Mouse (Mus musculus) intestine, embryonic 16.5 days (tissue): ENCODE data around the gene Pofut1. TPM values are rescaled to one million over a fixed set of nuclear protein-coding genes. Genes with fewer than 3 reads are reported as not detected.
A peak's percentile ranks its signal among the peaks of the same experiment; 100 is the strongest.
"Not testable (repeated sequence)": the region's sequence is repeated elsewhere in the genome, so short reads cannot be mapped to it uniquely, and the experiment has no call there.

ENCODE experiments used
- ATAC-seq: fragments of 200-750 bp; cut with Nextera tagmentation; 2 replicates; pipeline ENCODE4 v1.8.0; 2017; ENCODE audit warnings: moderate TSS enrichment, moderate library complexity
- H3K27ac ChIP-seq: fragments of 300-500 bp; sonication (generic); 2 replicates; pipeline ENCODE4 v1.5.1; 2014; ENCODE audit warnings: mild to moderate bottlenecking, low read length
- H3K27me3 ChIP-seq: fragments of 300-500 bp; sonication (generic); replicated peaks from 2 replicates; pipeline ENCODE4 v1.6.1; 2014; ENCODE audit warnings: low read length, control low read depth, mixed read lengths; ENCODE audit not compliant: control insufficient read depth, insufficient read depth
- H3K36me3 ChIP-seq: fragments of 300-500 bp; sonication (generic); 2 replicates; pipeline ENCODE4 v1.6.1; 2014; ENCODE audit warnings: low read length, control low read depth; ENCODE audit not compliant: control insufficient read depth, insufficient read depth
- H3K4me1 ChIP-seq: fragments of 300-500 bp; sonication (generic); 2 replicates; pipeline ENCODE4 v1.6.1; 2014; ENCODE audit warnings: low read length, control low read depth, mixed read lengths; ENCODE audit not compliant: control insufficient read depth, insufficient read depth
- H3K4me2 ChIP-seq: fragments of 300-500 bp; sonication (generic); 2 replicates; pipeline ENCODE4 v1.6.1; 2014; ENCODE audit warnings: low read depth, low read length, control low read depth
- H3K4me3 ChIP-seq: fragments of 300-500 bp; sonication (generic); 2 replicates; pipeline ENCODE4 v1.5.1; 2014; ENCODE audit warnings: mild to moderate bottlenecking, low read length
- H3K9ac ChIP-seq: fragments of 300-500 bp; sonication (generic); 2 replicates; pipeline ENCODE4 v1.6.1; 2014; ENCODE audit warnings: low read depth, low read length
- H3K9me3 ChIP-seq: fragments of 300-500 bp; sonication (generic); 2 replicates; pipeline ENCODE4 v1.6.1; 2016; ENCODE audit warnings: low read length, control low read depth; ENCODE audit not compliant: control insufficient read depth
- WGBS: fragments of 180-500 bp; shearing (Covaris S2); extraction: QIAGEN DNeasy Blood & Tissue Kit; methylation state at CpG from one replicate; pipeline ENCODE4 v1.1.7; 2014; 5-methylcytosine and 5-hydroxymethylcytosine counted together
- polyA plus RNA-seq: library from polyadenylated mRNA; unstranded; fragments of >200 nt; fragmentation: Nextera tagmentation; extraction: Ambion mirVana; gene quantifications from 2 replicates; pipeline ENCODE4 v1.2.1, GENCODE M21; 2015

The Pofut1 gene
- polyA plus RNA-seq, 1 experiment from 2014 or later, result 13.3 TPM

GRCm38 (mm10) chr2:153249751-153250150 lies 8.4 kb downstream of the Pofut1 start:
- Histone ChIP-seq H3K27ac (peak overlapping the region; percentile 97), H3K9me3 (no peaks in the 10 kb centered on the region), H3K4me3 (no peak overlapping the region), H3K36me3 (no peaks in the 10 kb centered on the region; the same call in 1 of the 2 replicates), H3K27me3 (no peaks in the 10 kb centered on the region), H3K4me2 (no peak overlapping the region), H3K9ac (peak overlapping the region; percentile 50; the same call in 1 of the 2 replicates), H3K4me1 (0 out of 2 replicates have a peak, but pooled peaks cover 4% of the 10 kb centered on the region)
- peak; percentile 98 for ATAC-seq
- WGBS, result 56% methylated on average over 5 of the region's 5 CpGs

GRCm38 (mm10) chr2:153256604-153257003 lies 15.3 kb downstream of the Pofut1 start:
- no peak for ATAC-seq
- Histone ChIP-seq H3K36me3 (peaks cover 6% of the 10 kb centered on the region), H3K27me3 (no peaks in the 10 kb centered on the region), H3K27ac (peak overlapping the region; percentile 79; the same call in 1 of the 2 replicates), H3K9ac (no peak overlapping the region), H3K4me3 (no peak overlapping the region), H3K9me3 (no peaks in the 10 kb centered on the region), H3K4me1 (peaks cover 2% of the 10 kb centered on the region), H3K4me2 (no peak overlapping the region)
- WGBS, result 65% methylated on average over 2 of the region's 2 CpGs

- peak overlapping the region; percentile 54 for H3K9ac ChIP-seq
- H3K27ac ChIP-seq, result peak overlapping the region; percentile 97
- ATAC-seq, result peak; percentile 95
- no peaks in the 10 kb centered on the region for H3K27me3 ChIP-seq
- 56% methylated on average over 12 of the region's 12 CpGs for WGBS
- H3K4me3 ChIP-seq, result no peak overlapping the region
- H3K4me2 ChIP-seq, result peak overlapping the region; percentile 27; the same call in 1 of the 2 replicates
- H3K4me1 ChIP-seq, result peaks cover 2% of the 10 kb centered on the region
- H3K36me3 ChIP-seq, result peaks cover 14% of the 10 kb centered on the region
- no peaks in the 10 kb centered on the region for H3K9me3 ChIP-seq
These were observed 17.9 kb downstream of the Pofut1 start for GRCm38 (mm10) chr2:153259030-153259863.

- H3K4me3 ChIP-seq, result no peak overlapping the region
- H3K4me1 ChIP-seq, result peaks cover 2% of the 10 kb centered on the region
- peak overlapping the region; percentile 27; the same call in 1 of the 2 replicates for H3K4me2 ChIP-seq
- no peaks in the 10 kb centered on the region for H3K9me3 ChIP-seq
- no peaks in the 10 kb centered on the region for H3K27me3 ChIP-seq
- H3K9ac ChIP-seq, result peak overlapping the region; percentile 54
- peak; percentile 63 for ATAC-seq
- H3K27ac ChIP-seq, result peak overlapping the region; percentile 97
- peaks cover 14% of the 10 kb centered on the region for H3K36me3 ChIP-seq
- 40% methylated on average over 3 of the region's 3 CpGs for WGBS
These were observed 18.7 kb downstream of the Pofut1 start for GRCm38 (mm10) chr2:153259864-153260674.

GRCm38 (mm10) chr2:153263053-153263452 lies 21.7 kb downstream of the Pofut1 start:
- 80% methylated on average over 7 of the region's 7 CpGs for WGBS
- peaks cover 2% of the 10 kb centered on the region for H3K4me1 ChIP-seq
- peaks cover 14% of the 10 kb centered on the region for H3K36me3 ChIP-seq

GRCm38 (mm10) chr2:153267331-153267730 lies 26.0 kb downstream of the Pofut1 start:
- WGBS, result 76% methylated on average over 2 of the region's 2 CpGs
- no peaks in the 10 kb centered on the region for H3K9me3 ChIP-seq
- ATAC-seq, result no peak
- peaks cover 8% of the 10 kb centered on the region for H3K36me3 ChIP-seq
- no peak overlapping the region for H3K9ac ChIP-seq
- no peak overlapping the region for H3K4me3 ChIP-seq
- H3K4me2 ChIP-seq, result no peak overlapping the region
- peaks cover 18% of the 10 kb centered on the region for H3K4me1 ChIP-seq
- H3K27ac ChIP-seq, result no peak overlapping the region
- H3K27me3 ChIP-seq, result no peaks in the 10 kb centered on the region

More at GRCm38 (mm10) chr2:153263053-153263452, 21.7 kb downstream of the Pofut1 start:
- Histone ChIP-seq H3K27ac (no peak overlapping the region), H3K4me2 (no peak overlapping the region), H3K27me3 (no peaks in the 10 kb centered on the region), H3K9me3 (no peaks in the 10 kb centered on the region), H3K4me3 (no peak overlapping the region), H3K9ac (no peak overlapping the region)
- ATAC-seq, result no peak

- not testable (repeated sequence) for H3K9me3 ChIP-seq
- WGBS, result 50% methylated on average over 8 of the region's 8 CpGs
- H3K27ac ChIP-seq, result peak overlapping the region; percentile 64
These were observed 29.0 kb downstream of the Pofut1 start for GRCm38 (mm10) chr2:153270231-153270915.

GRCm38 (mm10) chr2:153274200-153274918 lies 33.0 kb downstream of the Pofut1 start:
- H3K9ac ChIP-seq, H3K4me2 ChIP-seq, H3K27ac ChIP-seq, H3K27me3 ChIP-seq, H3K4me3 ChIP-seq, H3K36me3 ChIP-seq, H3K9me3 ChIP-seq: not testable (repeated sequence)
- 69% methylated on average over 6 of the region's 6 CpGs for WGBS
- ATAC-seq, result peak; percentile 34; the same call in 1 of the 2 replicates
- H3K4me1 ChIP-seq, result peaks cover 14% of the 10 kb centered on the region

More at GRCm38 (mm10) chr2:153270231-153270915, 29.0 kb downstream of the Pofut1 start:
- ATAC-seq, result peak; percentile 36
- H3K36me3 ChIP-seq, H3K4me3 ChIP-seq, H3K9ac ChIP-seq, H3K4me2 ChIP-seq, H3K27me3 ChIP-seq: not testable (repeated sequence)
- peaks cover 18% of the 10 kb centered on the region for H3K4me1 ChIP-seq
